Mouse (Mus musculus) MEL (cell line): ENCODE results near the gene Hoxc5. TPM values are rescaled to one million over a fixed set of nuclear protein-coding genes. Genes with fewer than 3 reads are reported as not detected.

Source experiments
- DNase-seq: peaks from one replicate; pipeline ENCODE4 v3.0.0; 2011; ENCODE audit warnings: low read depth, low spot score
- H3K27ac ChIP-seq: 2 replicates; pipeline ENCODE4 v1.5.1; 2012; ENCODE audit warnings: low read depth, mild to moderate bottlenecking, control low read depth, low read length, moderate library complexity; ENCODE audit not compliant: control insufficient read depth
- H3K27me3 ChIP-seq, 2 experiments: fragments of 150-350 bp in 1 of 2; sonication (generic) in 1 of 2; 2 replicates each; pipeline ENCODE4 v1.6.1; 2012; ENCODE audit warnings: low read length in 2 of 2, mild to moderate bottlenecking in 2 of 2, improper control_type of control experiment in 1 of 2, moderate library complexity in 1 of 2; ENCODE audit not compliant: insufficient read depth in 2 of 2, control insufficient read depth in 1 of 2
- H3K36me3 ChIP-seq, 2 experiments: 2 replicates each; pipeline ENCODE4 v1.6.1; 2012 to 2014; ENCODE audit warnings: low read length in 2 of 2, improper control_type of control experiment in 1 of 2, inconsistent platforms in 1 of 2, mild to moderate bottlenecking in 1 of 2; ENCODE audit not compliant: insufficient read depth in 2 of 2, control insufficient read depth in 1 of 2
- H3K4me1 ChIP-seq, 2 experiments: fragments of 150-350 bp in 1 of 2; sonication (generic) in 1 of 2; 2 replicates each; pipeline ENCODE4 v1.6.1; 2012; ENCODE audit warnings: low read length in 2 of 2, improper control_type of control experiment in 1 of 2, mild to moderate bottlenecking in 1 of 2; ENCODE audit not compliant: insufficient read depth in 2 of 2, control insufficient read depth in 1 of 2
- H3K4me3 ChIP-seq, 2 experiments: fragments of 150-350 bp in 1 of 2; sonication (generic) in 1 of 2; 2 replicates each; pipeline ENCODE4 v1.5.1; 2012; ENCODE audit warnings: low read depth in 2 of 2, low read length in 2 of 2, mild to moderate bottlenecking in 2 of 2, moderate library complexity in 2 of 2, control low read depth in 1 of 2, improper control_type of control experiment in 1 of 2; ENCODE audit not compliant: control insufficient read depth in 1 of 2, insufficient read depth in 1 of 2
- H3K79me2 ChIP-seq: 2 replicates; pipeline ENCODE4 v1.6.1; 2012; ENCODE audit warnings: mild to moderate bottlenecking, low read length, moderate library complexity; ENCODE audit not compliant: control insufficient read depth, poor library complexity, insufficient read depth
- H3K9ac ChIP-seq: 2 replicates; pipeline ENCODE4 v1.6.1; 2012; ENCODE audit warnings: low read depth, mild to moderate bottlenecking, control low read depth, low read length, moderate library complexity; ENCODE audit not compliant: control insufficient read depth, poor library complexity, severe bottlenecking
- H3K9me3 ChIP-seq: fragments of 150-350 bp; sonication (generic); replicated peaks from 2 replicates; pipeline ENCODE4 v1.6.1; 2012; ENCODE audit warnings: mild to moderate bottlenecking, low read length, improper control_type of control experiment, moderate library complexity; ENCODE audit not compliant: insufficient read depth
- BHLHE40 ChIP-seq: IDR thresholded peaks from 2 replicates; pipeline ENCODE4 v1.6.1; 2012; ENCODE audit warnings: low read depth, mild to moderate bottlenecking, inconsistent platforms, low read length, improper control_type of control experiment, borderline replicate concordance
- CHD1 ChIP-seq: IDR thresholded peaks from 2 replicates; pipeline ENCODE4 v1.6.1; 2012; ENCODE audit warnings: low read depth, mild to moderate bottlenecking, inconsistent platforms, low read length, improper control_type of control experiment
- CHD2 ChIP-seq: IDR thresholded peaks from 2 replicates; pipeline ENCODE4 v1.6.1; 2011; ENCODE audit warnings: low read length, improper control_type of control experiment
- CTCF ChIP-seq, 3 experiments: IDR thresholded peaks in 2 of 3; conservative IDR thresholded peaks in 1 of 3; 2 replicates each; pipeline ENCODE4 v1.5.1; 2011 to 2012; ENCODE audit warnings: low read length in 3 of 3, low read depth in 2 of 3, mild to moderate bottlenecking in 2 of 3, improper control_type of control experiment in 1 of 3, inconsistent platforms in 1 of 3, mixed read lengths in 1 of 3, moderate library complexity in 1 of 3; ENCODE audit not compliant: control insufficient read depth in 1 of 3, insufficient read depth in 1 of 3, poor library complexity in 1 of 3, severe bottlenecking in 1 of 3
- E2F4 ChIP-seq: IDR thresholded peaks from 2 replicates; pipeline ENCODE4 v1.6.1; 2011; ENCODE audit warnings: low read depth, low read length, improper control_type of control experiment, borderline replicate concordance
- ELF1 ChIP-seq: IDR thresholded peaks from 2 replicates; pipeline ENCODE4 v1.6.1; 2014; ENCODE audit warnings: low read depth, mild to moderate bottlenecking, inconsistent platforms, low read length, improper control_type of control experiment, moderate library complexity
- EP300 ChIP-seq, 2 experiments: IDR thresholded peaks; 2 replicates each; pipeline ENCODE4 v1.6.1; 2011; ENCODE audit warnings: improper control_type of control experiment in 2 of 2, low read length in 2 of 2, low read depth in 1 of 2, mild to moderate bottlenecking in 1 of 2
- ETS1 ChIP-seq: IDR thresholded peaks from 2 replicates; pipeline ENCODE4 v1.6.1; 2012; ENCODE audit warnings: low read depth, mild to moderate bottlenecking, inconsistent platforms, low read length, improper control_type of control experiment, moderate library complexity
- GABPA ChIP-seq: IDR thresholded peaks from 2 replicates; pipeline ENCODE4 v1.6.1; 2012; ENCODE audit warnings: low read depth, mild to moderate bottlenecking, inconsistent platforms, low read length, improper control_type of control experiment, moderate library complexity
- GATA1 ChIP-seq: IDR thresholded peaks from 2 replicates; pipeline ENCODE4 v1.6.1; 2011; ENCODE audit warnings: low read depth, low read length, improper control_type of control experiment
- HCFC1 ChIP-seq: IDR thresholded peaks from 2 replicates; pipeline ENCODE4 v1.6.1; 2012; ENCODE audit warnings: low read depth, mild to moderate bottlenecking, inconsistent platforms, low read length, improper control_type of control experiment, moderate library complexity
- JUND ChIP-seq: IDR thresholded peaks from 2 replicates; pipeline ENCODE4 v1.6.1; 2011; ENCODE audit warnings: low read depth, mild to moderate bottlenecking, improper control_type of control experiment, low read length
- KAT2A ChIP-seq: conservative IDR thresholded peaks from 2 replicates; pipeline ENCODE4 v1.6.1; 2012; ENCODE audit warnings: low read depth, low read length, improper control_type of control experiment, inconsistent platforms
- MAFK ChIP-seq: IDR thresholded peaks from 2 replicates; pipeline ENCODE4 v1.6.1; 2011; ENCODE audit warnings: low read depth, mild to moderate bottlenecking, low read length, improper control_type of control experiment, borderline replicate concordance
- MAX ChIP-seq: IDR thresholded peaks from 2 replicates; pipeline ENCODE4 v1.6.1; 2011; ENCODE audit warnings: low read length, improper control_type of control experiment
- MAZ ChIP-seq: IDR thresholded peaks from 2 replicates; pipeline ENCODE4 v1.6.1; 2012; ENCODE audit warnings: low read depth, mild to moderate bottlenecking, inconsistent platforms, low read length, improper control_type of control experiment
- MEF2A ChIP-seq: IDR thresholded peaks from 2 replicates; pipeline ENCODE4 v1.6.1; 2014; ENCODE audit warnings: low read depth, mild to moderate bottlenecking, inconsistent platforms, low read length, improper control_type of control experiment; ENCODE audit not compliant: poor library complexity, insufficient replicate concordance, severe bottlenecking; ENCODE audit errors: extremely low read depth
- MXI1 ChIP-seq: IDR thresholded peaks from 2 replicates; pipeline ENCODE4 v1.6.1; 2011; ENCODE audit warnings: mild to moderate bottlenecking, low read depth, low read length, improper control_type of control experiment
- MYB ChIP-seq: IDR thresholded peaks from 2 replicates; pipeline ENCODE4 v1.6.1; 2011; ENCODE audit warnings: mild to moderate bottlenecking, low read depth, low read length, improper control_type of control experiment
- NELFE ChIP-seq: IDR thresholded peaks from 2 replicates; pipeline ENCODE4 v1.6.1; 2011; ENCODE audit warnings: low read depth, low read length, improper control_type of control experiment
- NRF1 ChIP-seq: IDR thresholded peaks from 2 replicates; pipeline ENCODE4 v1.6.1; 2014; ENCODE audit warnings: low read depth, mild to moderate bottlenecking, inconsistent platforms, low read length, improper control_type of control experiment, moderate library complexity; ENCODE audit not compliant: poor library complexity, insufficient read depth, severe bottlenecking
- POLR2A ChIP-seq, 2 experiments: IDR thresholded peaks; 2 replicates each; pipeline ENCODE4 v1.6.1; 2011 to 2012; ENCODE audit warnings: low read length in 2 of 2, mild to moderate bottlenecking in 2 of 2, control low read depth in 1 of 2, improper control_type of control experiment in 1 of 2, low read depth in 1 of 2, moderate library complexity in 1 of 2; ENCODE audit not compliant: control insufficient read depth in 1 of 2, insufficient read depth in 1 of 2, poor library complexity in 1 of 2
- POLR2AphosphoS2 ChIP-seq: IDR thresholded peaks from 2 replicates; pipeline ENCODE4 v1.6.1; 2011; ENCODE audit warnings: low read length, improper control_type of control experiment
- POLR2AphosphoS5 ChIP-seq: IDR thresholded peaks from 2 replicates; pipeline ENCODE4 v1.6.1; 2012; ENCODE audit warnings: low read depth, borderline replicate concordance, mild to moderate bottlenecking, inconsistent platforms, low read length, moderate library complexity, mixed read lengths
- RAD21 ChIP-seq: IDR thresholded peaks from 2 replicates; pipeline ENCODE4 v1.6.1; 2011; ENCODE audit warnings: mild to moderate bottlenecking, low read depth, low read length, improper control_type of control experiment
- RCOR1 ChIP-seq: IDR thresholded peaks from 2 replicates; pipeline ENCODE4 v1.6.1; 2012; ENCODE audit warnings: low read depth, mild to moderate bottlenecking, inconsistent platforms, low read length, improper control_type of control experiment
- SIN3A ChIP-seq: IDR thresholded peaks from 2 replicates; pipeline ENCODE4 v1.6.1; 2012; ENCODE audit warnings: low read length, improper control_type of control experiment, inconsistent platforms
- SMC3 ChIP-seq: IDR thresholded peaks from 2 replicates; pipeline ENCODE4 v1.6.1; 2011; ENCODE audit warnings: low read depth, low read length, improper control_type of control experiment
- TAL1 ChIP-seq: IDR thresholded peaks from 2 replicates; pipeline ENCODE4 v1.6.1; 2012; ENCODE audit warnings: mild to moderate bottlenecking, inconsistent platforms, low read length, moderate library complexity, mixed read lengths
- TBP ChIP-seq: IDR thresholded peaks from 2 replicates; pipeline ENCODE4 v1.8.0; 2011; ENCODE audit warnings: low read depth, low read length, improper control_type of control experiment
- TCF12 ChIP-seq: IDR thresholded peaks from 2 replicates; pipeline ENCODE4 v1.6.1; 2014; ENCODE audit warnings: low read depth, mild to moderate bottlenecking, inconsistent platforms, low read length, improper control_type of control experiment, moderate library complexity
- UBTF ChIP-seq: IDR thresholded peaks from 2 replicates; pipeline ENCODE4 v1.6.1; 2012; ENCODE audit warnings: low read depth, mild to moderate bottlenecking, inconsistent platforms, low read length, improper control_type of control experiment, moderate library complexity, borderline replicate concordance; ENCODE audit not compliant: insufficient read depth
- USF2 ChIP-seq, 2 experiments: IDR thresholded peaks; 2 replicates each; pipeline ENCODE4 v1.6.1; 2011 to 2012; ENCODE audit warnings: improper control_type of control experiment in 2 of 2, low read length in 2 of 2, borderline replicate concordance in 1 of 2, inconsistent platforms in 1 of 2, low read depth in 1 of 2, mild to moderate bottlenecking in 1 of 2; ENCODE audit not compliant: insufficient read depth in 1 of 2
- ZC3H11A ChIP-seq: IDR thresholded peaks from 2 replicates; pipeline ENCODE4 v1.6.1; 2012; ENCODE audit warnings: low read depth, mild to moderate bottlenecking, inconsistent platforms, low read length, improper control_type of control experiment
- ZMIZ1 ChIP-seq: IDR thresholded peaks from 2 replicates; pipeline ENCODE4 v1.6.1; 2012; ENCODE audit warnings: low read depth, mild to moderate bottlenecking, inconsistent platforms, low read length, improper control_type of control experiment, moderate library complexity
- ZNF384 ChIP-seq: IDR thresholded peaks from 2 replicates; pipeline ENCODE4 v1.6.1; 2012; ENCODE audit warnings: low read depth, mild to moderate bottlenecking, inconsistent platforms, low read length, improper control_type of control experiment
- polyA plus RNA-seq, 2 experiments: library from polyadenylated mRNA; stranded (reverse) in 1 of 2; unstranded in 1 of 2; fragments of >175 nt in 1 of 2; fragments of >200 nt in 1 of 2; gene quantifications; 2 replicates each; pipeline versions ENCODE4 v1.2.1 to v1.2.4; 2012; ENCODE audit warnings: low replicate concordance in 2 of 2, low read depth in 1 of 2; ENCODE audit not compliant: insufficient read length in 2 of 2, insufficient read depth in 1 of 2, missing spikeins in 1 of 2
- total RNA-seq: library from RNA; depleted of rRNA; stranded (reverse); fragments of 300-350 nt; gene quantifications from 2 replicates; pipeline ENCODE4 v1.2.3, GENCODE M21; 2012

Gene Hoxc5
- total and polyA plus RNA-seq, 3 experiments: 0.46 to 3.0 TPM; not detected in 1

- H3K9ac ChIP-seq: peak overlapping the region; percentile 62
- TF ChIP-seq RCOR1 (no peak), GATA1 (no peak), MXI1 (no peak), MAZ (peak; percentile 69; the same call in 1 of the 2 replicates), ZC3H11A (no peak), POLR2AphosphoS5 (no peak), JUND (no peak), MEF2A (no peak), NELFE (peak; percentile 32; the same call in 1 of the 2 replicates), TCF12 (no peak), RAD21 (no peak), KAT2A (no peak), EP300 (IDR thresholded peaks at IDR 0.05; ENCODE audit: low read depth in 1 of 2, low read length in 2 of 2) (no peak), NRF1 (no peak), USF2 (IDR thresholded peaks at IDR 0.05; ENCODE audit: borderline replicate concordance in 1 of 2, insufficient read depth in 1 of 2, low read depth in 1 of 2, low read length in 2 of 2) (peak; percentile 21 to 64; a peak in 2 of 4 replicates), SMC3 (no peak), SIN3A (0 out of 2 replicates have a peak, but pooled peaks have one; percentile 14), MAFK (no peak), MAX (no peak), ELF1 (no peak), POLR2A (IDR thresholded peaks at IDR 0.05; ENCODE audit: control insufficient read depth in 1 of 2, insufficient read depth in 1 of 2, low read depth in 1 of 2, low read length in 2 of 2, poor library complexity in 1 of 2) (peak; percentile 31 to 57; a peak in 2 of 4 replicates), ZMIZ1 (peak; percentile 52; the same call in 1 of the 2 replicates), GABPA (no peak), MYB (no peak), UBTF (no peak), TAL1 (no peak), CHD1 (0 out of 2 replicates have a peak, but pooled peaks have one; percentile 41), HCFC1 (0 out of 2 replicates have a peak, but pooled peaks have one; percentile 44), ZNF384 (no peak), BHLHE40 (no peak), ETS1 (no peak), TBP (peak; percentile 53; the same call in 1 of the 2 replicates), CTCF (IDR thresholded peaks at IDR 0.05 in 2 of 3, conservative IDR thresholded peaks at IDR 0.05 in 1 of 3; ENCODE audit: control insufficient read depth in 1 of 3, insufficient read depth in 1 of 3, low read depth in 2 of 3, low read length in 3 of 3, poor library complexity in 1 of 3, severe bottlenecking in 1 of 3) (no peak), CHD2 (no peak), E2F4 (no peak), POLR2AphosphoS2 (no peak)
Observed at GRCm38 (mm10) chr15:103034043-103034806, 67.0 kb downstream of the Hoxc5 start.

More at GRCm38 (mm10) chr15:103034043-103034806, 67.0 kb downstream of the Hoxc5 start:
- peak overlapping the region; percentile 54 to 69 for H3K4me3 ChIP-seq
- no peaks in the 10 kb centered on the region for H3K9me3 ChIP-seq
- peaks cover 9% of the 10 kb centered on the region for H3K79me2 ChIP-seq
- H3K27ac ChIP-seq: peak overlapping the region; percentile 36
- peaks cover 0 to 9% of the 10 kb centered on the region in 2 experiments; a peak in 3 of 4 replicates for H3K4me1 ChIP-seq
- peaks cover 0 to 4% of the 10 kb centered on the region in 2 experiments; a peak in 2 of 4 replicates for H3K36me3 ChIP-seq
- DNase-seq: peak; percentile 79
- H3K27me3 ChIP-seq: no peaks in the 10 kb centered on the region
